Mouse (Mus musculus): Measurements from ENCODE around the gene Thada. TPM values are rescaled to one million over a fixed set of nuclear protein-coding genes. Genes with fewer than 3 reads are reported as not detected.

The Thada gene
- polyA plus RNA-seq, 1 experiment: 9.4 TPM

DNA sequence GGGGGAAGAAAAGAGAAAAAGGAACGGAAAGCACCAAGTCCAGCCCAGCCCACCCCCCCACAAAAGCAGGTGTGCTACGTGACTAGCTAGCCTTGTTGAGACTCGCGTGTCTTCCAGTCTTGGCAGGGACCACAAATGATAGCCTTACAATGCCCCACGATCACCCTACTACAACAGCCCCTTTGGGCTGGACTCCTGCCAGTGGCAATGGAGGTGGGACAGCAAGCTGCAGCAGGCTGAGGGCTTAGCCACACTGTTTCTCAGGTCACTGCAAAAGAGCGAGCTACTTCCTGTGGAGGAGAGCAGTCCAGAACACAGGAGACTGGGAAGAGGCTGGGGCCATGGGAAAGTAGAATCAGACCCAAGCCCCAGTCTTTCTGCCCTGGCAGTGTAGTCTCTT is 201.7 kb downstream of the Thada start:
- Histone ChIP-seq H3K36me3 (ENCODE audit: control insufficient read depth, insufficient read depth, low read length) (no peaks in the 10 kb centered on the region), H3K27ac (ENCODE audit: insufficient read depth, low read depth, low read length) (no peak overlapping the region), H3K4me3 (ENCODE audit: insufficient read depth, low read depth, low read length) (no peak overlapping the region), H3K27me3 (replicated peaks; ENCODE audit: control insufficient read depth, insufficient read depth, low read length) (no peaks in the 10 kb centered on the region), H3K4me1 (ENCODE audit: control insufficient read depth, insufficient read depth, low read length) (peaks cover 6% of the 10 kb centered on the region; the same call in 1 of the 2 replicates)
- DNase-seq: no peak
- TF ChIP-seq POLR2A (IDR thresholded peaks at IDR 0.05; ENCODE audit: low read depth, low read length) (no peak), CTCF (conservative IDR thresholded peaks at IDR 0.05; ENCODE audit: insufficient read depth, insufficient read length, low read depth, low read length) (no peak)
- WGBS: 87% methylated on average over 6 of the region's 6 CpGs

DNA sequence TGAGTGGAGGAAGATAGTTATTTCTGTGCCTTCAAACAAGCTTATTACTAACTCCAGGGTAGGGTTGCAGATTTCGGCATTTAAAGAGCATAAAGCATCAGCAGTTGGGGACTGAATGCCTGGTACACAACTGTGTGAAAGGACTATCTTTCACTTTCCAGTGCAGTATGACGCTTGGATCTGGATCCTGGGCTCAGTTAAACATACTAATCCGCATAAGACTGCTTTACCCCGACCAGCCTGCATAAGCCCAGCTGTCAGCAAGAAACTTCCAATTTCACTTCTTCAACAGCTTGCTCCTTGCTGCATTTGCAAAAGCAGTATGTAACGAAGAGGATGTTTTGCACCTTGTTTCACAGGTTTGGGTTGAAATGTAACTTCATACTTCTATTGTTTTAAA is 202.4 kb downstream of the Thada start:
- TF ChIP-seq CTCF (conservative IDR thresholded peaks at IDR 0.05; ENCODE audit: insufficient read depth, insufficient read length, low read depth, low read length) (no peak), POLR2A (IDR thresholded peaks at IDR 0.05; ENCODE audit: low read depth, low read length) (no peak)
- H3K4me1 ChIP-seq (ENCODE audit: control insufficient read depth, insufficient read depth, low read length): peaks cover 6% of the 10 kb centered on the region; the same call in 1 of the 2 replicates
- WGBS: 82% methylated on average over 5 of the region's 5 CpGs
- no peak overlapping the region for H3K4me3 ChIP-seq (ENCODE audit: insufficient read depth, low read depth, low read length)
- H3K27ac ChIP-seq (ENCODE audit: insufficient read depth, low read depth, low read length): no peak overlapping the region
- no peaks in the 10 kb centered on the region for H3K36me3 ChIP-seq (ENCODE audit: control insufficient read depth, insufficient read depth, low read length)
- no peak for DNase-seq
- no peaks in the 10 kb centered on the region for H3K27me3 ChIP-seq (replicated peaks; ENCODE audit: control insufficient read depth, insufficient read depth, low read length)

DNA sequence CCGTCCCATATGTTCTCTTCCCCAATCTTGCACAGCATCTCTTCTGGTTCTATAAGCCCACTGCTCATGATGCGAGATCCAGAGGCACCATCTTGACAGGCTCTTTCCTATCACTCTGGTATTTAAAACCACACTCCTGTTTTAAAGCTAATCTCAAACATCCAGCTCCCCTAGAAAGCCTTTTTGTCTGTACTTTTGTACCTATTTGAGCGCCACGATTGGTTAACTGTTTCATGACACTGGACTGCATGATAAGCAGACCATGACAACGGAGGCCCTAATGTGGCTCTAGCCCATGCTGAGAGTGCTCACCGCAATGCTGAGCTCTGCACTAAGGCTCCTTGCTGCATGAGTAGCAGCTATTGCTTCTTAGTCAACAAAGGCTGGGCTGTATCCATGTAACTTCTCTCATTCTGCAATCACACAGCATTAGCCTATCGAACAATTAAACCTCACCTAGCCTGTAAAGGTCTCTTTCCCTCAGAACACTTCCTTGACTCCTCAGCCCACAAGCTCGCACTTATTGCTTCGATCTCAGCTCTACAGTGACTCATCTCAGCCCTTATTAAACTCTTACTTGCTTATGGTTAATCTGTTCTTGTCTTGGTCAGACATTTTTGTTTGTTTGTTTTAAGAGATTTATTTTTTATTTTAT is 203.6 kb downstream of the Thada start:
- no peaks in the 10 kb centered on the region for H3K27me3 ChIP-seq (replicated peaks; ENCODE audit: control insufficient read depth, insufficient read depth, low read length)
- DNase-seq: no peak
- H3K4me1 ChIP-seq (ENCODE audit: control insufficient read depth, insufficient read depth, low read length): peaks cover 6% of the 10 kb centered on the region; the same call in 1 of the 2 replicates
- no peaks in the 10 kb centered on the region for H3K36me3 ChIP-seq (ENCODE audit: control insufficient read depth, insufficient read depth, low read length)
- WGBS: 81% methylated on average over 9 of the region's 9 CpGs
- no peak overlapping the region for H3K4me3 ChIP-seq (ENCODE audit: insufficient read depth, low read depth, low read length)
- no peak overlapping the region for H3K27ac ChIP-seq (ENCODE audit: insufficient read depth, low read depth, low read length)
- no peak for TF ChIP-seq POLR2A (IDR thresholded peaks at IDR 0.05; ENCODE audit: low read depth, low read length)
- TF ChIP-seq CTCF (conservative IDR thresholded peaks at IDR 0.05; ENCODE audit: insufficient read depth, insufficient read length, low read depth, low read length): no peak

DNA sequence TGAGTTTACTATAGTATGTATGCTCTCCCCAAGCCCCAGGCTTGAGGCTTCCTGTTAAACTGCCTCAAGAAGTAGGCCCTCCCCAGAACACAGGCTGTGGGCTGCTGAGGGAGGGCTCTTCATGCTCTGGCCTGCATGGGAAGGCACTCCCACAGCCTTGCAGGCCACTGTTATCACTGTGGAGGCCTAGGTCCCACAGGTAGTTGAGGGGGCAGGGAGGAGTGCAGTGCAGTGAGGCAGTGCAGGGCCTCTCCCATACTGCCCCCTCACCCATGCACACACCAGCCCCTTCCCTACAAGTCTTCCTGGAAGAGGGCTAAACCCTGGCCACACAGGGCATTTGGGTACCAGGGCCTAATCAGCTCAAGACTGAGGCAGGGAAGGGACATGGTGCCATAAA is 205.0 kb downstream of the Thada start:
- Histone ChIP-seq H3K36me3 (ENCODE audit: control insufficient read depth, insufficient read depth, low read length) (no peaks in the 10 kb centered on the region), H3K4me1 (ENCODE audit: control insufficient read depth, insufficient read depth, low read length) (peaks cover 9% of the 10 kb centered on the region), H3K27me3 (replicated peaks; ENCODE audit: control insufficient read depth, insufficient read depth, low read length) (no peaks in the 10 kb centered on the region), H3K27ac (ENCODE audit: insufficient read depth, low read depth, low read length) (no peak overlapping the region), H3K4me3 (ENCODE audit: insufficient read depth, low read depth, low read length) (no peak overlapping the region)
- DNase-seq: no peak
- TF ChIP-seq POLR2A (IDR thresholded peaks at IDR 0.05; ENCODE audit: low read depth, low read length) (no peak), CTCF (conservative IDR thresholded peaks at IDR 0.05; ENCODE audit: insufficient read depth, insufficient read length, low read depth, low read length) (no peak)

DNA sequence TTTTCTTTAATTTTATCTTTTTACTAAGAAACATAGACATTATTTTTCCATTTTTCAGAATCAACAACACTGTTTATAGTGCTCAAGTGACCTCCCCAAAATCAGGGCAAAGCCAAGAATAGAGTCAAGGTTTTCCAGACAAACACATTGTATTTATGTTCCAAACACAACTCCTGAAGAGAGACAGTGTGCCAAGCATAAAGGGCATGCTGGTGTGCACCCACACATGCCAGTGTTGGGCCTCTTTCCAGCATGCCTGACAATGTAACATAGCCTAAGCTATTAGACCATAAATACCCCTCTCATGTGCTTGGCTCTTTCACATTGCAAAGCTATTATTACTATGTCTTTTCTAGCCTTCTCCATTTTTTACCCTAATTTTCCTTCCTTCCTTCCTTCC is 205.8 kb downstream of the Thada start:
- Histone ChIP-seq H3K27ac (ENCODE audit: insufficient read depth, low read depth, low read length) (no peak overlapping the region), H3K27me3 (replicated peaks; ENCODE audit: control insufficient read depth, insufficient read depth, low read length) (no peaks in the 10 kb centered on the region), H3K4me1 (ENCODE audit: control insufficient read depth, insufficient read depth, low read length) (peaks cover 6% of the 10 kb centered on the region), H3K36me3 (ENCODE audit: control insufficient read depth, insufficient read depth, low read length) (no peaks in the 10 kb centered on the region), H3K4me3 (ENCODE audit: insufficient read depth, low read depth, low read length) (no peak overlapping the region)
- TF ChIP-seq POLR2A (IDR thresholded peaks at IDR 0.05; ENCODE audit: low read depth, low read length) (no peak), CTCF (conservative IDR thresholded peaks at IDR 0.05; ENCODE audit: insufficient read depth, insufficient read length, low read depth, low read length) (no peak)
- DNase-seq: no peak

DNA sequence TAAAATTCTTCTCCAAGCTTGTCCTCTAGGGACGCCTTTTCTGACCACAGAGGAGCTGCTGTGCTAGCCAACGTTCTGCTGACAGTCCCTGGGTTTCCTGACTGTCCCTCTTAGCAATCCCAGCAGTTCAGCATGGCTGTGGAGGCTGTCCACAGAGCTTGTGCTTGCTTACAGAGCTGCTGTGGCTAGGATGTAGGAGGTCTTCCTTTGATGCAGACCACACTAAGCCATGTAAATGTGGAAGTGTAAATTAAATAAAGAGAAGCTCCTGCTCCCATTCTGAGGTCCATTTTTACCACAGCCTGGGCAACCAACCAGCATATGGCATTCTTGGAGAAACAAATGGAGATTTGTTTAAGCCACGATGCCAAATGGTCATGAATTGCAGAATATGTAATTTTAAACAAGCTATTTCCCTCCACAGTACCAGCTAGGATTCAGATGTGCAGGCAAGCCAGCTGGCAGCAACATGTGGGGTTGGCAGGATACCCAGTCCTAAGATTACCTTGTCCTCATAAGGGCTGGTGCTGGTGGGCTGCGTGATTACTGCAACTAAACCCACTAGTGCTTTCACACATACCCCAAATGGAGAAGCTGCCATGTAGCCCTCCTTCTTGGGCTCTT is 207.3 kb downstream of the Thada start:
- peaks cover 4% of the 10 kb centered on the region; the same call in 1 of the 2 replicates for H3K4me1 ChIP-seq (ENCODE audit: control insufficient read depth, insufficient read depth, low read length)
- no peak overlapping the region for H3K4me3 ChIP-seq (ENCODE audit: insufficient read depth, low read depth, low read length)
- H3K36me3 ChIP-seq (ENCODE audit: control insufficient read depth, insufficient read depth, low read length): no peaks in the 10 kb centered on the region
- no peak overlapping the region for H3K27ac ChIP-seq (ENCODE audit: insufficient read depth, low read depth, low read length)
- no peak for DNase-seq
- no peaks in the 10 kb centered on the region for H3K27me3 ChIP-seq (replicated peaks; ENCODE audit: control insufficient read depth, insufficient read depth, low read length)
- WGBS: 58% methylated on average over 4 of the region's 4 CpGs
- TF ChIP-seq POLR2A (IDR thresholded peaks at IDR 0.05; ENCODE audit: low read depth, low read length): no peak
- TF ChIP-seq CTCF (conservative IDR thresholded peaks at IDR 0.05; ENCODE audit: insufficient read depth, insufficient read length, low read depth, low read length): no peak

DNA sequence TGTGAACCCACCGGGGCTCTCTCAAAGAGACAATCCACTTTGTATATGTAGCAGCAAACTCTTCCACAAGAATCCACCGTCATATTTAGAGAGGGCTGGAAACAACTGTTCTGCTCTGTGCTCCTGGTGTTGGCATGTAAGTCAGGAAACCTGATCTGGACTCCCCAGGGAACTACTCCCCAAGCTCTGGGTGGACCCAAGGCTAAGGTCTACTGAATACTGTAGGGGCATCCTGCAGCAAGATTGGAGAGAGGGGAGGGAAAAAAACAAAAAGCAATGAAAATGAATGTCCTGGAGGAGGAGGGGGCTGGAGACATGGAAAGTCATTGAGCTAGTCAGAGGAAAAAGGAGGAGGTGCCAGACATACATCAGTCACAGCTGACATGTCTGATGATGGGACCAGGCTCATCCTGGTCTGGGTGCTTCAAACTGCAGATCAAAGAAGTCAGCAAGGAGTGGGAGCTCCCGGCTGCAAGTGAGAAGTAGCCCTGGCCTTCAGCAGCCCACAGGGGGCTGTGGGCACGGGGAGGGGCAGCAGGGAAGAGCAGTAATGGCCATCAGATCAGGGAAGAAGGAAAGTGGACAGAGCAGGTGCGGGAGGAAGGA is 208.0 kb downstream of the Thada start:
- H3K4me1 ChIP-seq (ENCODE audit: control insufficient read depth, insufficient read depth, low read length): peaks cover 4% of the 10 kb centered on the region; the same call in 1 of the 2 replicates
- no peaks in the 10 kb centered on the region for H3K36me3 ChIP-seq (ENCODE audit: control insufficient read depth, insufficient read depth, low read length)
- 74% methylated on average over 5 of the region's 5 CpGs for WGBS
- no peak overlapping the region for H3K27ac ChIP-seq (ENCODE audit: insufficient read depth, low read depth, low read length)
- H3K4me3 ChIP-seq (ENCODE audit: insufficient read depth, low read depth, low read length): no peak overlapping the region
- H3K27me3 ChIP-seq (replicated peaks; ENCODE audit: control insufficient read depth, insufficient read depth, low read length): no peaks in the 10 kb centered on the region
- no peak for DNase-seq
- TF ChIP-seq CTCF (conservative IDR thresholded peaks at IDR 0.05; ENCODE audit: insufficient read depth, insufficient read length, low read depth, low read length) (no peak), POLR2A (IDR thresholded peaks at IDR 0.05; ENCODE audit: low read depth, low read length) (no peak)
